Mouse (Mus musculus) ovary, postnatal 36 days (tissue): ENCODE data around the gene Gtf2h3.
"Not testable (repeated sequence)": the region's sequence is repeated elsewhere in the genome, so short reads cannot be mapped to it uniquely, and the experiment has no call there.

Experiments used
- DNase-seq: peaks from one replicate; pipeline ENCODE4 v3.0.0; 2022; ENCODE audit warnings: low spot score, mixed read lengths

Gtf2h3 gene

GRCm38 (mm10) chr5:124578633-124579317 is at the start of gene Gtf2h3, which contains the start of gene Eif2b1:
Gene Gtf2h3 (plus strand): TSS chr5:124579140.
Gene Eif2b1 (minus strand): TSS chr5:124579131.
- DNase-seq = peak; percentile 92

GRCm38 (mm10) chr5:124529191-124529651 is 49.7 kb upstream of the Gtf2h3 start:
- DNase-seq = no peak

GRCm38 (mm10) chr5:124529697-124530096 is 49.2 kb upstream of the Gtf2h3 start:
- DNase-seq = no peak

- peak; percentile 86 for DNase-seq
Observed at GRCm38 (mm10) chr5:124530655-124531582, 48.0 kb upstream of the Gtf2h3 start, which contains the start of gene Rilpl1. Gene Rilpl1 (minus strand): TSS chr5:124531391.

GRCm38 (mm10) chr5:124531583-124531930 is 47.4 kb upstream of the Gtf2h3 start:
- DNase-seq = no peak

- peak; percentile 17 for DNase-seq
Observed at GRCm38 (mm10) chr5:124532451-124532850, 46.5 kb upstream of the Gtf2h3 start.

- DNase-seq = no peak
Observed at GRCm38 (mm10) chr5:124535016-124535415, 43.9 kb upstream of the Gtf2h3 start.

- DNase-seq = peak; percentile 60
Observed at GRCm38 (mm10) chr5:124536776-124537175, 42.2 kb upstream of the Gtf2h3 start.

GRCm38 (mm10) chr5:124538813-124539792 is 39.8 kb upstream of the Gtf2h3 start:
- DNase-seq = no peak

GRCm38 (mm10) chr5:124539905-124540304 is 39.0 kb upstream of the Gtf2h3 start:
- DNase-seq = no peak

- DNase-seq = peak; percentile 95
Observed at GRCm38 (mm10) chr5:124540383-124540786, 38.6 kb upstream of the Gtf2h3 start, which contains the start of gene Tmed2. Gene Tmed2 (plus strand): TSS chr5:124540695.

GRCm38 (mm10) chr5:124540905-124541601 is 37.9 kb upstream of the Gtf2h3 start:
- DNase-seq = peak; percentile 74

GRCm38 (mm10) chr5:124541602-124541973 is 37.4 kb upstream of the Gtf2h3 start:
- no peak for DNase-seq

GRCm38 (mm10) chr5:124550737-124551136 is 28.2 kb upstream of the Gtf2h3 start:
- not testable (repeated sequence) for DNase-seq

GRCm38 (mm10) chr5:124551349-124552093 is 27.4 kb upstream of the Gtf2h3 start:
- not testable (repeated sequence) for DNase-seq

GRCm38 (mm10) chr5:124552094-124552472 is 26.9 kb upstream of the Gtf2h3 start:
- no peak for DNase-seq

GRCm38 (mm10) chr5:124552558-124553307 is 26.2 kb upstream of the Gtf2h3 start, which contains the start of gene Ddx55:
Gene Ddx55 (plus strand): TSS chr5:124552864.
- peak; percentile 87 for DNase-seq

- DNase-seq = no peak
Observed at GRCm38 (mm10) chr5:124553607-124554006, 25.3 kb upstream of the Gtf2h3 start.

GRCm38 (mm10) chr5:124555145-124555544 is 23.8 kb upstream of the Gtf2h3 start:
- no peak for DNase-seq
